Mouse (Mus musculus) intestine, embryonic 15.5 days (tissue): ENCODE data around the gene Mnat1. TPM values are rescaled to one million over a fixed set of nuclear protein-coding genes. Genes with fewer than 3 reads are reported as not detected.

ENCODE experiments used
- ATAC-seq: fragments of 200-750 bp; cut with Nextera tagmentation; 2 replicates; pipeline ENCODE4 v1.8.0; 2017; ENCODE audit warnings: moderate TSS enrichment, moderate library complexity
- H3K27ac ChIP-seq: fragments of 300-500 bp; sonication (generic); 2 replicates; pipeline ENCODE4 v1.5.1; 2015; ENCODE audit warnings: mild to moderate bottlenecking, inconsistent platforms
- H3K27me3 ChIP-seq: fragments of 300-500 bp; sonication (generic); replicated peaks from 2 replicates; pipeline ENCODE4 v1.6.1; 2015; ENCODE audit warnings: inconsistent platforms
- H3K36me3 ChIP-seq: fragments of 300-500 bp; sonication (generic); 2 replicates; pipeline ENCODE4 v1.6.1; 2015; ENCODE audit warnings: inconsistent platforms
- H3K4me1 ChIP-seq: fragments of 300-500 bp; sonication (generic); replicated peaks from 2 replicates; pipeline ENCODE4 v1.6.1; 2015; ENCODE audit warnings: inconsistent platforms
- H3K4me2 ChIP-seq: fragments of 300-500 bp; sonication (generic); replicated peaks from 2 replicates; pipeline ENCODE4 v1.6.1; 2015; ENCODE audit warnings: mild to moderate bottlenecking, inconsistent platforms
- H3K4me3 ChIP-seq: fragments of 300-500 bp; sonication (generic); replicated peaks from 2 replicates; pipeline ENCODE4 v1.5.1; 2015; ENCODE audit warnings: inconsistent platforms
- H3K9ac ChIP-seq: fragments of 300-500 bp; sonication (generic); 2 replicates; pipeline ENCODE4 v1.6.1; 2015; ENCODE audit warnings: inconsistent platforms
- H3K9me3 ChIP-seq: fragments of 300-500 bp; sonication (generic); 2 replicates; pipeline ENCODE4 v1.6.1; 2016; ENCODE audit warnings: inconsistent platforms
- WGBS: fragments of 180-500 bp; shearing (Covaris S2); methylation state at CpG from one replicate; pipeline ENCODE4 v1.1.7; 2015; 5-methylcytosine and 5-hydroxymethylcytosine counted together
- polyA plus RNA-seq: library from polyadenylated mRNA; unstranded; fragments of >200 nt; fragmentation: Nextera tagmentation; extraction: Ambion mirVana; gene quantifications from 2 replicates; pipeline ENCODE4 v1.2.1, GENCODE M21; 2015

Gene Mnat1
- polyA plus RNA-seq, 1 experiment from 2014 or later = 23.3 TPM

DNA sequence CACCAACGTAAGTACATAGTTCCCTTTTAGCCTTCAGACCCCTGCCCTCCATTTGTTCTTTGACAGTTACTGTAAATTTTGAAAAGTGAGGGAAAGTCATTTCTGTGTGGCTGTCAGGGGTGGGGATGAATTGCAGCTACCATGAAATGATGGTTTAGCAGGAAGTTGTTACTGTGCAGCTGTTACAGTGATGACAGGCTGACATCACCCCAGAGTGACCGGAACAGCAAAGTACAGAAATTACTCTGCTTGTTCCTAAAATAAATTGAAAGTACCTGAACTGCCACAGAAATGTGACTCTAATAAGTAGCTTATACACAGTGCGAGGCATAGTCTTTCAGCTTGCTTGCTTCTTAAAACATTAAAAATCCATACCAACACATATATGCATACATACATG is 86.9 kb downstream of the Mnat1 start:
- H3K4me3 ChIP-seq = no peak overlapping the region
- no peak overlapping the region for H3K4me2 ChIP-seq
- H3K9ac ChIP-seq = no peak overlapping the region
- H3K27ac ChIP-seq = no peak overlapping the region
- ATAC-seq = no peak
- H3K9me3 ChIP-seq = no peaks in the 10 kb centered on the region
- no peaks in the 10 kb centered on the region for H3K36me3 ChIP-seq
- no peaks in the 10 kb centered on the region for H3K4me1 ChIP-seq
- H3K27me3 ChIP-seq = no peaks in the 10 kb centered on the region
- 78% methylated on average over 3 of the region's 3 CpGs for WGBS

DNA sequence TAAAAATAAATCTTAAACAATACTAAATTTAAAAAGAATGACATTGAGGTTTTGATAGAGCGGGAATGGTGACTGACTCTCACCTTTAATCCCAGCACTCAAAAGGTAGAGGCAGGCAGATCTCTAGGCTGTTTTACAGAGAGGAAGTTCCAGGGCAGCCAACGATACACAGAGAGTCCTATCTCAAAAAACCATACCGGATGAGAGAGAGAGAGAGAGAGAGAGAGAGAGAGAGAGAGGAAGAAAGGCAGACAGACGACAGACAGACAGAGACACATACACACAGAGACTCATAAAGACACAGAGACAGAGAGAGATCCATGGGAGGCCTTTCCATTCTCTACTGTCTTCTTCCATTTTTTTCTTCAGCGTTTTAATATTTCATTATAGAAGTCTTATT is 92.3 kb downstream of the Mnat1 start:
- Histone ChIP-seq H3K27ac (no peak overlapping the region), H3K4me3 (no peak overlapping the region), H3K27me3 (no peaks in the 10 kb centered on the region), H3K9ac (no peak overlapping the region), H3K36me3 (no peaks in the 10 kb centered on the region), H3K4me1 (no peaks in the 10 kb centered on the region), H3K9me3 (no peaks in the 10 kb centered on the region), H3K4me2 (no peak overlapping the region)
- whole genome bisulfite sequencing = 86% methylated on average over 5 of the region's 5 CpGs
- ATAC-seq = no peak

DNA sequence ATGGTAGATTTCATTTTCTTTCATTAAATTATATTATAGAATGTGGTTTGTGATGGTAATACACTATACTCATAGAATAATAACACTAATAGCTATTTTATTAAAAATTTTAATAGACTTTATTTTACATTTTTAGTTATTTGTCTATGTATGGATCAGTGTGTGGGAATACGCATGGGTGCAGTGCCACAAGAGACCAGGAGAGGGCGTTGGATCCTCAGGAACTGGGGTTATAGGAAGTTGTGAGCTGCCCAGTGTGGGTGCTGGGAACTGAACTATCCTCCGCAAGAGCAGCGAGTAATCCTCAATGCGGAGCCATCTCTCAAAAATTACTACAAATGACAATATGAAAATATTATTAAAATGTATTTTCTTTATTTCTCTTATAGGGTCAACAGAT is 95.1 kb downstream of the Mnat1 start:
- H3K36me3 ChIP-seq = no peaks in the 10 kb centered on the region
- no peaks in the 10 kb centered on the region for H3K4me1 ChIP-seq
- H3K9me3 ChIP-seq = no peaks in the 10 kb centered on the region
- H3K4me3 ChIP-seq = no peak overlapping the region
- no peak for ATAC-seq
- H3K27me3 ChIP-seq = no peaks in the 10 kb centered on the region
- H3K9ac ChIP-seq = no peak overlapping the region
- H3K27ac ChIP-seq = no peak overlapping the region
- WGBS = 89% methylated on average over 5 of the region's 5 CpGs
- H3K4me2 ChIP-seq = no peak overlapping the region

DNA sequence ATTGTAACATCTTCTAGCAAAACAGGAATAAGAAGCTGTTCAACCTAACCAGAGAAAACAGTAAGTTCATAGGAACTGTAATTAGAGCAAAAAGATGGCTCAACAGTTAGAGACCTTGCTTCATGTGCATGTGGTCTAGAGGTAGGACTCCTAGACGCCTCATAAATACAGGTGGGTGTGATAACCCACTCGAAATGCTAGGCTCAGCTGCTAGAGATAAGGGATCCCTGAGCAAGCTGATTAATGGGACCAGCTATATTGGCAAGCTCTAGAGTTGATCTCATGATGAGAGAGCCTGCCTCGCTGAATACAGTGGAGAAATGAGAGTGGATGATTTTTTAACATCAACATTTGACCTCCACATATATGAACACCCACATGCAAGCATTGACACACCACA is 97.7 kb downstream of the Mnat1 start:
- H3K4me2 ChIP-seq = no peak overlapping the region
- no peak overlapping the region for H3K27ac ChIP-seq
- WGBS = 80% methylated on average over 3 of the region's 3 CpGs
- no peak overlapping the region for H3K4me3 ChIP-seq
- no peak for ATAC-seq
- no peaks in the 10 kb centered on the region for H3K36me3 ChIP-seq
- no peak overlapping the region for H3K9ac ChIP-seq
- H3K4me1 ChIP-seq = no peaks in the 10 kb centered on the region
- no peaks in the 10 kb centered on the region for H3K27me3 ChIP-seq
- no peaks in the 10 kb centered on the region for H3K9me3 ChIP-seq

DNA sequence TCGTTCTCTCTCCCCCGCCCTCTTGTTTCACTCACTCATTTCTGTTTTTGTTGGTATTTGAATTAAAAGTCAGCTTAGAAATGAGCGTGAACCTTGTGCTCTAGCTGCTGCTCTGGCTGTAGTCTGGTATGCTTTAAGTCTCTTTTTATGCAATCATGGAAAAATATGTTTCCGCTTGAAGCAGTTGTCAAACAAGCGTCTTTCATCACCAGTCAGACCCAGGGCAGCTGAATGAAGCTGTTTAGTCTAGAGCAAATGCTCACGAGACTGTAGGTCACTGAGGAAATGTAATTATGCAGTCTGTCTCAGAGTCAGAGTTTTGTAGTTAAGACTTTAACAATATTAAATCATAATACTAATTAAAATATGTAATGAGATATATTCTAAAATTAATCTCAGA is 100.4 kb downstream of the Mnat1 start:
- ATAC-seq = no peak
- 47% methylated on average over 6 of the region's 6 CpGs for WGBS
- Histone ChIP-seq H3K4me3 (no peak overlapping the region), H3K9ac (no peak overlapping the region), H3K27ac (no peak overlapping the region), H3K36me3 (no peaks in the 10 kb centered on the region), H3K27me3 (no peaks in the 10 kb centered on the region), H3K4me1 (no peaks in the 10 kb centered on the region), H3K9me3 (no peaks in the 10 kb centered on the region), H3K4me2 (no peak overlapping the region)

DNA sequence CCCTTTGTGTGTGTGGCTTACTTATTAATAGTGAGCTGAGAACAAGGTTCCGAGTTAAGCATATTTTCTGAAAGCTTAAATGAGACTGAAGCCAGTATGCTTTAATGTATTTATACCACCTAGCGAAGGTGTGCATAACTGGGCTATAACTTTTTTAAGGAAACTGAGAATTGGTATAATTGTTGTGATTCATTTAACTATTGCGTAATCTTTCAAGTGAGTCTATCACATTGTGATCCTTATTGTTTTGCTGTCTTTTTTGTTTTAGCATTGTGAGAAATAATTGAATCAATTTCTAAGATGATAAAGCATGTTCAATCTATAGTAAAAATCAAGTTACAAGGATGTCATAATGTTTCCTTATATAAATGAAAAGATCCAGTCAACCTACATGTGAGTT is 104.9 kb downstream of the Mnat1 start:
- H3K4me1 ChIP-seq = no peaks in the 10 kb centered on the region
- no peaks in the 10 kb centered on the region for H3K36me3 ChIP-seq
- no peak for ATAC-seq
- no peak overlapping the region for H3K4me2 ChIP-seq
- WGBS = 93% methylated on average over 3 of the region's 3 CpGs
- H3K9ac ChIP-seq = no peak overlapping the region
- no peak overlapping the region for H3K27ac ChIP-seq
- H3K4me3 ChIP-seq = no peak overlapping the region
- H3K27me3 ChIP-seq = no peaks in the 10 kb centered on the region
- no peaks in the 10 kb centered on the region for H3K9me3 ChIP-seq

DNA sequence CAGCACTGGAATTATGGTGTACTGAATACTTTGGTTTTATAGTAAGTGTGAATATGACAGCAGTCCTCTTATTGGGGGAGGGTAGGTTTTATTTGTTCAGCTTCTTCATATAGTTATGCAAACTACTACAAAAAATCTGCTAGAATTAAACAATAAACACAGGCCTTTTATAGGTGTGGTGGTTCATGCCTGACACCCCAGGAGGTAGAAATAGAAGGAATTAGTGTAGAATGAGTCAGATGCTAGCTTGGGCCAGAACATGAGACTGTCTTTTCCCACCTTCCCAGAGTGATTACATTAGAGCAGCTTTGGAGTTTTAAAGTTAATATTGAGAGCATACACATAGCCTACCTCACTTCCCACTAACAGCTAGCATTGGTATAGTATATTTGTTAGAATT is 106.7 kb downstream of the Mnat1 start:
- H3K9ac ChIP-seq = no peak overlapping the region
- no peak overlapping the region for H3K4me2 ChIP-seq
- no peak overlapping the region for H3K4me3 ChIP-seq
- no peak for ATAC-seq
- H3K9me3 ChIP-seq = no peaks in the 10 kb centered on the region
- H3K4me1 ChIP-seq = no peaks in the 10 kb centered on the region
- no peak overlapping the region for H3K27ac ChIP-seq
- no peaks in the 10 kb centered on the region for H3K27me3 ChIP-seq
- H3K36me3 ChIP-seq = no peaks in the 10 kb centered on the region

DNA sequence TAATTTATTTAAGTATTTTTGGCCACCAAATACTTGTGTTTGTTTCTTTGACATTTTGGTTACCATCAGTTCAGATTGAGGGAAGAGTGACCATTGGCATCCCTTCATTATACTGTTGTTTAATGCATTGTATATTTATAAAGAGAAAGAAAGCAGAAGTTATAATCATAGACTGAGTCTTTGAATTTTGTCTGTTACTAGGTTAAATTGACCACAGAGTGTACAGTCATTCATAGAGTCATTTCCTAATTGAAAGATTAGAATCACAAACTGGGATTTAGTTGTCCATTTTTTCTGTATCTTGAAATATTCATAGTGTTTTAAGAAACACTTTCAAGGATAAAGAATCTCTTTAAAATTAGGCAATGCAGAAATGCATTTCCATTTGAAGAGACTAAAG is 108.0 kb downstream of the Mnat1 start:
- no peak for ATAC-seq

DNA sequence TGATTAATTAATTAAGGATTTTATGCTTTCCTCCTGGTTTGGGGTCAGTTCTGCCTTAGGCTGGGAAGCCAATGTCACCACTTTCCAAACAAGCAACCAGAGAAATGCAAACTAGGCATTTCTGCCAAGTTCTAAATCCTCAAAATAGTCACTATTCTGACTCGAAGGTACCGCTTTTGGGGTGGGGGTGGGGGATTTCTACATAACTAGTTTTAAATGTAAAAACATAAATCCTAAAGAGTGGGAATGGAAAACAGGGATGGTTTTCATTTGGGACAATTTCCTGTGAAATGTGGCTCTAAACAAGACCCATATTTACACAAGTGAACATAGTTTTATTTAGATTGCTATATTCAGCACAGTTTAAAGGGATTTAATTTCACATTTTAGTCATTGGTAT is 109.1 kb downstream of the Mnat1 start:
- Histone ChIP-seq H3K9ac (no peak overlapping the region), H3K4me2 (no peak overlapping the region), H3K9me3 (no peaks in the 10 kb centered on the region), H3K27me3 (no peaks in the 10 kb centered on the region), H3K4me1 (no peaks in the 10 kb centered on the region), H3K36me3 (no peaks in the 10 kb centered on the region), H3K27ac (no peak overlapping the region), H3K4me3 (no peak overlapping the region)
- WGBS = 74% methylated on average over 2 of the region's 2 CpGs
- ATAC-seq = no peak

More for the DNA sequence above, 108.0 kb downstream of the Mnat1 start:
- H3K9me3 ChIP-seq = no peaks in the 10 kb centered on the region
- H3K4me1 ChIP-seq = no peaks in the 10 kb centered on the region
- H3K36me3 ChIP-seq = no peaks in the 10 kb centered on the region
- no peaks in the 10 kb centered on the region for H3K27me3 ChIP-seq
- H3K9ac ChIP-seq = no peak overlapping the region
- no peak overlapping the region for H3K27ac ChIP-seq
- H3K4me2 ChIP-seq = no peak overlapping the region
- no peak overlapping the region for H3K4me3 ChIP-seq

DNA sequence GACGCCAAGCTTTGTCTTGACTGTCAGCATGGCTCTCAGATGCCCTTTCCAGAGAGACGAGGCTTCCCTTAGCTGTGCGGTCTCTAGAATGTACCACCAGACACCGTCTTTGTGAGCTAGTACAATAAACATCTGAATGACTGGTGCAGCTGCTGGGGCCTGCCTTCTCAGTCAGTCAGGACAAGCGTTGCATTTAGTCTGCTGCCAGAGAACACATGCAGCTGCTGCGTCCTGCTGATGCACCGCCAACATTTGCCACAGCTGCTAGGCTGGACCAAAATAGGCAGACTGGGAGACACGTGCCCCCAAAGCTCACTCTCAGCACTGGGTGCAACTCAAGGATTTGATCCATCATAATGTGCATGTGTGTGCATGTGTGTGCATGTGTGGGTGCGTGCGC is 118.4 kb downstream of the Mnat1 start:
- Histone ChIP-seq H3K9ac (no peak overlapping the region), H3K36me3 (no peaks in the 10 kb centered on the region), H3K27ac (no peak overlapping the region), H3K9me3 (no peaks in the 10 kb centered on the region), H3K27me3 (no peaks in the 10 kb centered on the region), H3K4me3 (no peak overlapping the region), H3K4me1 (0 out of 2 replicates have a peak, but pooled peaks cover 4% of the 10 kb centered on the region), H3K4me2 (no peak overlapping the region)
- ATAC-seq = no peak
- WGBS = 52% methylated on average over 10 of the region's 10 CpGs

DNA sequence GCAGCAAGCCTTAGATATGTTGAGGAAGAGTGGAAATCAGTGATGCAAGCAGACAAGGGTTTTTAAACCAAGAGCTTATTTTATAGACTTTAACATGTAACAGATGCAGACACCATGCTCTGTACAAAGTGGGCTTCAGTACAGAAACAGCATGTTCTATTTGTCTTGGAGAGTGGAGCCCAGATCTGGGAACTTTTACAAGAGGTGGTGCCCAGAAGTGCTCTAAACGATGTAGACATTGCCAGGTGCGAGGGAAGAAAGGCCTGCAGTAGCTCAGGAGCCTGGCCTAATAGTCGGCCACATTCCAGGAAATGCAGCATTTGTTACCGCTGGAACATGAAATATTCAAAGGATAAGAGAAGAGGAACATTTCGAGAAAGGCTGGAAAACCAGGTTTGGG is 122.2 kb downstream of the Mnat1 start:
- Histone ChIP-seq H3K4me2 (no peak overlapping the region), H3K27me3 (no peaks in the 10 kb centered on the region), H3K36me3 (no peaks in the 10 kb centered on the region), H3K9ac (no peak overlapping the region), H3K27ac (no peak overlapping the region), H3K4me1 (0 out of 2 replicates have a peak, but pooled peaks cover 4% of the 10 kb centered on the region), H3K4me3 (no peak overlapping the region), H3K9me3 (no peaks in the 10 kb centered on the region)
- ATAC-seq = no peak
- WGBS = 58% methylated on average over 5 of the region's 5 CpGs

DNA sequence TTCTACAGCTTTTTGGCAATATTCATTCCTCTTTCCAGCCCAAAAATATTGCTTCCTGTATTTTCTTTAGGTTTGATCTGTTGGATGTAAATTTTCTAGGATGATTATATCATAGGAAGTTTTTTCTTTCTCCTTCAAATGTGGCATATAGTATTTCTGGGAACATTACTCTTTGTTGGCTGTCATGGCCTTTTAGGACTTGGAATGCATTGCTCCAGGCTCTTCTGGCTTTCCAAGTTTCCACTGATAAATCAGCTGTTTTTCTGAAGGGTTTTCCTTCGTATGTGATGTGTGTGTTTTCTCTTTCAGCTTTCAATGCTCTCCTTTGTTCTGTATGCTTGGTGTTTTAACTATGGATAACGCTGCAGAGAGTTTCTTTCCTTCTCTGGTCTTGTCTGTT is 131.5 kb downstream of the Mnat1 start:
- Histone ChIP-seq H3K9me3 (no peaks in the 10 kb centered on the region), H3K4me1 (no peaks in the 10 kb centered on the region), H3K4me2 (no peak overlapping the region), H3K4me3 (no peak overlapping the region), H3K27ac (no peak overlapping the region), H3K9ac (no peak overlapping the region), H3K27me3 (no peaks in the 10 kb centered on the region), H3K36me3 (no peaks in the 10 kb centered on the region)
- WGBS = 70% methylated on average over 2 of the region's 2 CpGs
- no peak for ATAC-seq

DNA sequence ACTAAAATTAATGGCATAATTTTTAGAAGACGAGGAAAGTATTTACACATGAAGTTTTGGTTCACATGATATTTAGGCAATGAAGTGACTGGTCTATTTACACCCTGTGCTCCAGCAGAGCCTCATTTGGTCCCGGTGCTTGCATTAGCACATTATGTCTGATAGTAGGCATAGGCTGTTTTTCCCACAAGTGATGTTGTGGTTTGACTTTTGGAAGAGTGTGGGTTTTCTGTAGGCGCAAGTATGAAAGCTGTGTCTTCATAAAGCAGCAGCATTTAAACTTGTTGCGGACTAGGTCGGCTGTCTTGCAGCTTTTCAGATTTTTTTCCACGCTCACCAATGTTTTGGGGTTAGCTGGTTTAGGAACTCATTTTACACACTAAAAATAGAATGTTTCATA is 135.8 kb downstream of the Mnat1 start:
- ATAC-seq = no peak
- H3K27ac ChIP-seq = no peak overlapping the region
- WGBS = 94% methylated on average over 6 of the region's 6 CpGs

DNA sequence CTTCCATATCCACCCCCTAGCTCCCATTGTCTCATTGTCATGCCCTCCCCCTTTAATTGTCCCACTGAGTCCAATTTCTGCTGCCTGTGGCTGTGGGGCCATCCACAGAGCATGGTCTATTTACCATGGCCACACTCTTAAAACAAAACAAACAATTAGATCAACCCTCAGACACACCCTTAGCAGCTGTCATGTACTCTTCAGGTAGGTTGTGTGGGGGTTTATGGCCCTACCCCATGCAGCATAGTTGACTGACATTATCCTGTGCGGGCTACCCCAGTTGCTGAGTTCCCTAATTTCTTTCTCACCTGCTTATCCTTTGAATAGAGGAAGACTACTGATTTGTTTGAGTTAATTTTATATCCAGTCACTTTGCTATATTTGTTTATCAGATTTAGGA is 136.8 kb downstream of the Mnat1 start:
- H3K36me3 ChIP-seq = no peaks in the 10 kb centered on the region
- no peak overlapping the region for H3K9ac ChIP-seq
- H3K4me2 ChIP-seq = no peak overlapping the region
- no peaks in the 10 kb centered on the region for H3K27me3 ChIP-seq
- no peak overlapping the region for H3K27ac ChIP-seq
- no peaks in the 10 kb centered on the region for H3K4me1 ChIP-seq
- ATAC-seq = no peak
- 95% methylated on average over 1 of the region's 1 CpGs for WGBS
- no peaks in the 10 kb centered on the region for H3K9me3 ChIP-seq
- no peak overlapping the region for H3K4me3 ChIP-seq

More for the DNA sequence above, 135.8 kb downstream of the Mnat1 start:
- Histone ChIP-seq H3K27me3 (no peaks in the 10 kb centered on the region), H3K4me2 (no peak overlapping the region), H3K4me1 (no peaks in the 10 kb centered on the region), H3K4me3 (no peak overlapping the region), H3K36me3 (no peaks in the 10 kb centered on the region), H3K9me3 (no peaks in the 10 kb centered on the region), H3K9ac (no peak overlapping the region)
